Mouse (Mus musculus): ENCODE measurements around the gene Rps6kb2.

- TF ChIP-seq POLR2A (IDR thresholded peaks at IDR 0.05; ENCODE audit: borderline replicate concordance, insufficient read depth, low read length), result no peak
- TF ChIP-seq CTCF (IDR thresholded peaks at IDR 0.05; ENCODE audit: borderline replicate concordance, insufficient read depth, low read depth, low read length), result no peak
Measured at GRCm38 (mm10) chr19:4202149-4202548, 39.0 kb upstream of the Rps6kb2 start.

Measured in cerebellum, adult 2 months (tissue).